Mouse (Mus musculus) limb, embryonic 12.5 days (tissue): Measurements from ENCODE around the gene Cyb5rl. TPM values are rescaled to one million over a fixed set of nuclear protein-coding genes. Genes with fewer than 3 reads are reported as not detected.

Experiments
- ATAC-seq: fragments of 200-750 bp; cut with Nextera tagmentation; 2 replicates; pipeline ENCODE4 v1.8.0; 2017; ENCODE audit warnings: low read depth, moderate TSS enrichment; ENCODE audit not compliant: insufficient number of reproducible peaks, insufficient read depth, low FRiP score, low TSS enrichment
- H3K27ac ChIP-seq: fragments of 300-500 bp; sonication (generic); 2 replicates; pipeline ENCODE4 v1.5.1; 2016; ENCODE audit warnings: mild to moderate bottlenecking, moderate library complexity
- H3K27me3 ChIP-seq: fragments of 300-500 bp; sonication (generic); 2 replicates; pipeline ENCODE4 v1.6.1; 2016; ENCODE audit warnings: mild to moderate bottlenecking, moderate library complexity
- H3K36me3 ChIP-seq: fragments of 300-500 bp; sonication (generic); 2 replicates; pipeline ENCODE4 v1.6.1; 2016; ENCODE audit warnings: mild to moderate bottlenecking, moderate library complexity
- H3K4me1 ChIP-seq: fragments of 300-500 bp; sonication (generic); replicated peaks from 2 replicates; pipeline ENCODE4 v1.6.1; 2016
- H3K4me2 ChIP-seq: fragments of 300-500 bp; sonication (generic); 2 replicates; pipeline ENCODE4 v1.6.1; 2016; ENCODE audit warnings: mild to moderate bottlenecking, moderate library complexity
- H3K4me3 ChIP-seq: fragments of 300-500 bp; sonication (generic); replicated peaks from 2 replicates; pipeline ENCODE4 v1.5.1; 2016; ENCODE audit warnings: mild to moderate bottlenecking
- H3K9ac ChIP-seq: fragments of 300-500 bp; sonication (generic); replicated peaks from 2 replicates; pipeline ENCODE4 v1.6.1; 2016; ENCODE audit warnings: mild to moderate bottlenecking, moderate library complexity
- H3K9me3 ChIP-seq: fragments of 300-500 bp; sonication (generic); 2 replicates; pipeline ENCODE4 v1.6.1; 2016; ENCODE audit warnings: mild to moderate bottlenecking, moderate library complexity
- WGBS: fragments of 180-500 bp; shearing (Covaris S2); methylation state at CpG from one replicate; pipeline ENCODE4 v1.1.7; 2016; 5-methylcytosine and 5-hydroxymethylcytosine counted together
- polyA plus RNA-seq: library from polyadenylated mRNA; unstranded; fragments of >200 nt; fragmentation: Nextera tagmentation; extraction: Ambion mirVana; gene quantifications from 2 replicates; pipeline ENCODE4 v1.2.1, GENCODE M21; 2016

The Cyb5rl gene
- polyA plus RNA-seq, 1 experiment from 2014 or later, result 4.6 TPM

DNA sequence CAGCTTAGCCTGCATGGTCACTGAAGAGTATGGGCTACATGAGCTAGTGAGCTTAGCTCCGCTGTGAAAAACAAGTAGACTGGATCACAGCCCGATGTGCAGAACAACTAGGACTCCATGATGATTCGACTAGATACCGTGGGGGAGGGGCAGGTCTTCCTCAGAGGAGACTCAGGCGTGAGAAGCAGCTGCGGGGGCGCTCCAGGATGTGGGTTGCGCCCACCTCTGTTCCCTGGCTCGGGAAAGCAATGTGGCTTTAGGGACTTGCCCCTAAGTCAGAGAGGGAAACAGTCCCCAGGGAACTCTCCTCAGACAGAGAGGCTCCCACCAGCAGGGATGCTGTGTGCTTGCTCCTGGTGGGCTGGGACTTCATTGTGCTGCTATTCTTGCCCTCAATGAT lies 63.7 kb downstream of the Cyb5rl start:
- no peak for ATAC-seq
- Histone ChIP-seq H3K9ac (no peak overlapping the region), H3K9me3 (no peaks in the 10 kb centered on the region), H3K36me3 (no peaks in the 10 kb centered on the region), H3K4me2 (no peak overlapping the region), H3K27me3 (no peaks in the 10 kb centered on the region), H3K4me1 (peaks cover 51% of the 10 kb centered on the region), H3K4me3 (no peak overlapping the region), H3K27ac (0 out of 2 replicates have a peak overlapping the region, but pooled peaks have one; percentile 4)
- 29% methylated on average over 9 of the region's 9 CpGs for WGBS

DNA sequence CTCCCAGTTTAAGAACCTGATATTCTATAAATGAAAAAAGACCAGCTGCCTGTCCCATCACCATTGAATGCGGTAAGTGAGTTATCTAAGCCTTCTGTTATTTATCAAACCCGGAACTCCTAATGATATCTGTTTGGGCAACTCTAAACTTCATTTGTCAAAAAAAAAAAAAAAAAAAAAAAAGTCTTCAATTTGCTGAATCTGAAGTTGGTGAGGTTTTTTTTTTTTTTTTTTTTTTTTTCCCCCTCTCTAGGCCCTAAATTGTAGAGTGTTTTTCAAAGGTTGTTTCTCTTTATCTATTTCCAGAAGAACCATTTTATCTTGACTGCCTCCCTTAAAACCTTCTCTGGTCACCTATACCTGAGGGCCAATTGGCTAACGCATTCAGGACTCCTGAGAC lies 68.1 kb downstream of the Cyb5rl start:
- Histone ChIP-seq H3K4me3 (no peak overlapping the region), H3K4me1 (peaks cover 64% of the 10 kb centered on the region), H3K27ac (no peak overlapping the region), H3K27me3 (no peaks in the 10 kb centered on the region), H3K9ac (no peak overlapping the region), H3K36me3 (no peaks in the 10 kb centered on the region; the same call in 1 of the 2 replicates), H3K9me3 (no peaks in the 10 kb centered on the region), H3K4me2 (no peak overlapping the region)
- ATAC-seq, result no peak
- WGBS, result 88% methylated on average over 3 of the region's 3 CpGs

DNA sequence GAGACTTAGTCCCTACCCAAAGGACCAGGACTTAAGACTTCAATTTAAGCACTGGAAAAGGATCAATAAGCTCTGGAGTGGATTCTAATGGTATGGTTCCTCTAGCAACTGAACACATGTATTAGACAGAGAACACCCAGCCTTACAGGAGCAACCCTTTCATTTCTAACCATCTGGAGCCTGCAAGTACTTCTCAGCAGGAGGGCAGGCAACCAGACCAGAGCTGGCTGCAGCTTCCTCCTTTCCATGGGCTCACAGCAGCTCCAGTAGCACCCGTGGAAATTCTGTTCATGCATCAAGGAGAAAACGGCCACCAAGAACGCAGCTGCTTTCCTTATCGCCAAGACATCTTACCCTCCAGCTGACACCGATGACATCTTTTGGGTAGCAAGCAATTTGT lies 68.9 kb downstream of the Cyb5rl start:
- Histone ChIP-seq H3K4me2 (no peak overlapping the region), H3K36me3 (no peaks in the 10 kb centered on the region; the same call in 1 of the 2 replicates), H3K9ac (no peak overlapping the region), H3K9me3 (no peaks in the 10 kb centered on the region), H3K4me1 (peaks cover 67% of the 10 kb centered on the region), H3K27me3 (no peaks in the 10 kb centered on the region), H3K4me3 (no peak overlapping the region), H3K27ac (0 out of 2 replicates have a peak overlapping the region, but pooled peaks have one; percentile 45)
- ATAC-seq, result no peak
- 55% methylated on average over 5 of the region's 5 CpGs for WGBS

DNA sequence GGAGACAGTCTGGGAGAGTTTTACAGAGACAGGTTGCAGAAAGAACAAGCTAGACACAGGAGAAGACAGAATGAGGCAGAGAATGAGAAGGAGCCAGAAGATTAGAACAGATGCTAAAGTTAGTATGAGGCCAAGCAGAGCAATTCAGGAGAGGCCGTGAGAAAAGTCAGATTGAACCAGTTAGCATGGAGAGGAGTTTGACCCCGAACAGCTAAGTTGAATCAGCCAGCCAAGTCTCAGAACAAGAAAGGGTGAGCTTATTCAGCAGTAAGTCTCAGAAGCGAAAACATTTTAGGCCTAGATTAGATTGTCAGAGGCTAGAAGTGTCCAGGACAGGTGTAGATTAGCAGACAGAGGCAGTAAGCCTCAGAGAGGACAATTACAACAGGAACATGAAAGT lies 69.7 kb downstream of the Cyb5rl start:
- Histone ChIP-seq H3K4me2 (no peak overlapping the region), H3K4me1 (peaks cover 67% of the 10 kb centered on the region), H3K27ac (peak overlapping the region; percentile 45; the same call in 1 of the 2 replicates), H3K9me3 (no peaks in the 10 kb centered on the region), H3K27me3 (no peaks in the 10 kb centered on the region), H3K36me3 (no peaks in the 10 kb centered on the region; the same call in 1 of the 2 replicates), H3K4me3 (no peak overlapping the region), H3K9ac (no peak overlapping the region)
- ATAC-seq, result no peak
- 36% methylated on average over 3 of the region's 3 CpGs for WGBS

Other genes with a start within 250 kb of the Cyb5rl start
- 278 and 295 TPM in 2 replicates for gene Ssbp3, start 156.3 kb upstream of the Cyb5rl start, polyA plus RNA-seq
- 97.8 and 102 TPM in 2 replicates for gene Mrpl37, start 120 bp upstream of the Cyb5rl start, polyA plus RNA-seq
- not detected in 2 replicates for gene Cdcp2, start 29.9 kb downstream of the Cyb5rl start, polyA plus RNA-seq
- gene Tmem59, start 111.4 kb downstream of the Cyb5rl start, polyA plus RNA-seq, result 336 and 348 TPM in 2 replicates
- gene Tceanc2, start 112.1 kb downstream of the Cyb5rl start, polyA plus RNA-seq, result 18.6 and 24.7 TPM in 2 replicates
- not detected in 2 replicates for gene Ldlrad1, start 142.2 kb downstream of the Cyb5rl start, polyA plus RNA-seq
- 107 and 111 TPM in 2 replicates for gene Lrrc42, start 186.5 kb downstream of the Cyb5rl start, polyA plus RNA-seq
- gene Hspb11, start 186.6 kb downstream of the Cyb5rl start, polyA plus RNA-seq, result 44.3 and 51.1 TPM in 2 replicates
- gene Dio1, start 240.2 kb downstream of the Cyb5rl start, polyA plus RNA-seq, result not detected in 2 replicates
- 44.1 and 48.5 TPM in 2 replicates for gene Yipf1, start 247.4 kb downstream of the Cyb5rl start, polyA plus RNA-seq